Mouse (Mus musculus) 3134 (cell line): Measurements from ENCODE around the gene A430078G23Rik.

ENCODE experiments used
- DNase-seq: peaks from one replicate; pipeline ENCODE4 v3.0.0-alpha.2; 2011; ENCODE audit warnings: low spot score; ENCODE audit not compliant: insufficient read length; ENCODE audit errors: extremely low read depth

Gene A430078G23Rik

DNA sequence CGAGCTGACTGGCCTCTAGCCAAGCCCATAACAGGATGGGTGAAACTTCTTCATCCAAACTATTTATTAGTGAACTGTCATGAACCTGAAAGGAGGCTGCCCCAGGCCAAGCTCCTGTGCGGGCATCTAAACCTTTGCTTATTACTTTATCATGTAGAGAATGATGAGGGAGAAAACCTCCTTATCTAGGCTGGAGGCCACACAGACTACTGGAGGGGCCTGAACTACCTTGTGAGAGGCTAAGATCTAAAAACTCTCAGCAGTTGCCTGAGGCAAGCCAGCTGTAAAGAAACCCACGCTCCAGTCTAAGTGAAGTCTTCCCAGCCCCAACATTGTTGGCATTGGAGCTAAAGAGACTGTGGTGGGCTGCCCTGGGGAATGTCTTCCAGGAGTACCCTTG lies 54.2 kb downstream of the A430078G23Rik start:
- no peak for DNase-seq

DNA sequence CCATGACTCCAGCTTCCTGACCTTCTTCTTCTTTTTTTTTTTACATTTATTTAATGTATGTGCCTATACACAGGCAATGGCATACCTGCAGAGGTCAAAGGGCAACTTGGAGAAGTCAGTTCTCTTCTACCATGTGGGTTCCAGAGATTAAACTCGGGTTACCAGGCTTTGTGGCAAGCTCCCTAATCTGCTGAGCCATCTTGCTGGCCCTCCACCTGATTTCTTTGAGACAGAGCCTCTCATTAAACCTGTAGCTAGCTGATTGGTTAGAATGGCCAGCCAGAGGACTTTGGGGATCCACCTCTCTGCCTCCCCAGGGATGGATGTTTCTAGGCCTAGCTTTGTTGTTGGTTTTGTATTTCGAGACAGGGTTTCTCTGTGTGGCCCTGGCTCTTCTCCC lies 57.9 kb downstream of the A430078G23Rik start:
- DNase-seq, result no peak

DNA sequence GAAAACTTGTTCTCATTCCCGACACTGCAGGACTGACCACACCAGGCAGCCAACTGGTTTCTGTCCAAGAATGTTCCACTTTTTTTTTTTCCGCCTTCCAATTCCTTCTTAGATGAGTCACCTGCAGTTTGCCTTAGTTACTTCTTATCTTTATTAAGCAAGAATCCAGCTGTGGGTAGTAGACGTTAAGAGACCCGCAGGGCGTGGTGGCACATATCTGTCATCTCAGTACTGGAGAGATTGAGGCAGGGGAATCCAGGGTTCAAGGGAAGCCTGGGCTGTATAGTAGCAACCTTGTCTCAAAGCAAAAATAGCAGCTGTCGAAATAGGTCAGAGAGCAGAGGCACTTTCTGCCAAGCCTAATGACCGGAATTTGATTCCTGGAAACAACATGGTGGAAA lies 58.7 kb downstream of the A430078G23Rik start:
- peak; percentile 73 for DNase-seq

DNA sequence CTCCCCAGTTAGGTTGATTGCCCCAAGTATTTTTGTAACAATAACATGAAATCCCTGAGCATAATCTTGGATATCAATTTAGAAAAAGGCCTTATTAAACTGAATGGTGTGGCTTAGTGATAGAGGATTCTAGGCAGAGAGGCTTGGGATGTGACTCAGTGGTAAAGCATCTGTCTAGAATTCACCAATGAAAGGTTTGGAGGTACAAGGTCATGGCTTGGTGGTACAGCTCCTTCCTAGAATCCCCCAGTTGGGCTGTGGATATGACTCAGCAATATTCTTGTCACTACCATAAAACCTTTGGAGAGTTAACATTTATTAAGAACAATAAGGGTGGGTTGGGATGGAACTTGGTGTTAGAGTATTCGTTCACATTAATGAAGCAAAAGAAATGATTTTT lies 59.6 kb downstream of the A430078G23Rik start:
- no peak for DNase-seq

DNA sequence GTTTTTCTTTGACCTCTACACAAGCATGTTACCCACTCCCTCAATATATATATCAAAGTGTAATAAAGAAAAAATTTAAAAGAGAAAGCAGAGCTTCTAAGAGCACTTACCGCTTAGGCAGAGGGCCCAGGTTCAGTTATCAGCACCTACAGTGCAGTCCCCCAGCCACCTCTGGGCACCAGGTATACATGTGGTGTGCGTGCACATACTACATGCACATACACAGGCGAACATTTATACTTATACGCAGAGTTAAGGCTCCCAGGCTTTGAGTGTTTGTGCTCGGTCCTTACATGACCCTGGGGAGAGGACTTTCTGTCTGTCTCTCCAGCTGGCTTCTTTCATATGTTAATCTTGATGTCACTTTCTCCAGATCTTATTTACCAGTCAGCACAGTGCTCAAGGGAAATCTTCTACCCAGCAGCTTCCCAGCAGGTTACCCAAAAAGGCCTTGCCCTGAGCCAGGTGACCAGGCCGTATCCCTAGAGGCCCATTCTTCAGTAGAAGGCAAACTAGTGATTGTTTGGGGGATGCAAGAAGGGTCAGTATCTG lies 61.5 kb downstream of the A430078G23Rik start:
- no peak for DNase-seq

DNA sequence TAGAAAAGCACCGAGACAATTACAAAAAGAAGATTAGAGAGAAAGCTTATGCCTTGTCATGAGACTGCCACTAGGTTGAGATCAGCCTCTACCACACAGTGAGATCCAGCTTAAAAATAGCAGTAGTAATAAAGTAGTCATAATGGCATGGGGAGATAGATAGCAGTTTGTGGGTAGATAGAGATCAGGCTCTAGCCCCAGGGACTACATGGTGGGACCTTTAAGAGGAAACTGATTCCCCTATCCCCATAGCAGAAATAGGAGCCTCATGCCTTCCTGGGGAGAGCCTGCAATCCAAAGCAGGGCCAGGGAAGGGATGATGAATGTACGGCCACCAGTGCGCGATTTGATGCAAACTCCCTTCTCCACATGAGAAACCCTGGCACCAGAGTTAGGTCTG lies 62.0 kb downstream of the A430078G23Rik start:
- DNase-seq, result no peak

DNA sequence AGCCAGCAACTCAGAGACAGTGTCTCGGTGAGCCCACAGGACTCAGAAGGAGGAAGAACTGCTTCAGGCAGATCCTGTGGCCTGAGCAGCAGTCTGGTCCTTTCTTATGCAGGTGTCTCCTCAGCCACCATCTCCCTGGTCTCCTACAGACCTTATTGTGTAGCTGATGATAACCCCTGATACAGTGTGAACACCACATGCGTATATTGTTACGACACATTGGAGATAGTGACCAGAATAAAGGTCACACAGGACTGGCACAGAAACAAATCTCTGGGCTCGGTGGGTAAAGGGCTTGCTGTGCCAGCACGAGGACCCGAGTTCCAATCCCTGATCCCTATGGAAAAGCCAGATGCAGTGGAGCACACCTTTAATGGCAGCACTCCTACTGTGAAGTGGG lies 62.4 kb downstream of the A430078G23Rik start:
- no peak for DNase-seq

DNA sequence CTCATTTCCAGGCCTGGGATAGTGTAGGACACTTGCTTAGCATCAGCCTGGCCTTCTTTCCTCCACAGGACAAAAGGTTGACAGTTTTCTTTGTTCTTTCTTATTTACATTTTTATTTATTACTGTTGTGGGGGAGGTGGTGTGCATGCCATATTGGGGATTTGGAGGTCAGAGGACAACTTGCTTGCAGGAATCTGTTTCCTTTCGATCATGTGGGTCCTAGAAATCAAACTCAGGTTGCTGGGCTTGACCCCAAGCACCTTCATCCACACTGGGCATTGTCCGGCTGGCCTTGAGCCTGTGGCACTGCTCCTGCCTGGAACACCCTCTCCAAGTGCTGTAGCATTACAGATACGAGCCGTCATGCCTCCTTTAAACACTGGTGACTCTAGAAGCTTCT lies 63.6 kb downstream of the A430078G23Rik start:
- DNase-seq, result no peak

DNA sequence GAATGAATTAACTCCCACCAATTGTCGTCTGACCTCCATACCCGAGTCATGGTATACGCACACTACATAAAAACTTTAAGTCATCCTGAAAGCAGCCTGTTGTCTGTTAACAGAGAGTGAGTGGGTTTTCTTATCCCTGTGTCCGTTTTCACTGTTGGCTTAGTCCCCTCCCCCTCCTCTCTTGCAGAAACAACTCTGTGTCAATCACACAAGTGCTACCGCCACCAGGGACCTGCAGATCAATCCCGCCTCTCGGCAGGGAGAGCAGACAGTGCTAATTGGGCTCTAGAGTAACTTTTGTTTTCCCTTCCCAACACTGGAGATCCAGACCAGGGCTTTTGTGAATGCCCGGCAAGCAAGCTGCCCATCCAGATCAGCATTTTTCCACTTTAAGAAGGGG lies 64.2 kb downstream of the A430078G23Rik start:
- DNase-seq, result no peak

DNA sequence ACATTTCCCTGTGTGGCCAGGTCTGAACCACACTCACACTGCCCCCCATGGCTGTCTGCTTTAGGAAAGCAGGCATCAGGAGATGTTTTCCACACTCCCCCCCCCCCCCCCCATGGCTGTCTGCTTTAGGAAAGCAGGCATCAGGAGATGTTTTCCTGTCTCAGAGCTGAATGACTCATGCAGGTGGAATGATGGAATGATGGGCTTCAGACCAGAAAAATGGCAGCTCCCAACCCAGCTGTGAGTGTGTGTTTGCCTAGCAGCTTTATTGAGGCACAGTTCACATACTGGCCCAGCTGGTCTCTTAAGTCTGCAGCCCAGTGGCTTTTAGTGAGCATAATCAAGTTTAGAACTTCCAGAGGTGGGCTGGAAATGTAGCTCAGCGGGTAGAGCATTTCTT lies 64.9 kb downstream of the A430078G23Rik start:
- DNase-seq, result peak; percentile 81

DNA sequence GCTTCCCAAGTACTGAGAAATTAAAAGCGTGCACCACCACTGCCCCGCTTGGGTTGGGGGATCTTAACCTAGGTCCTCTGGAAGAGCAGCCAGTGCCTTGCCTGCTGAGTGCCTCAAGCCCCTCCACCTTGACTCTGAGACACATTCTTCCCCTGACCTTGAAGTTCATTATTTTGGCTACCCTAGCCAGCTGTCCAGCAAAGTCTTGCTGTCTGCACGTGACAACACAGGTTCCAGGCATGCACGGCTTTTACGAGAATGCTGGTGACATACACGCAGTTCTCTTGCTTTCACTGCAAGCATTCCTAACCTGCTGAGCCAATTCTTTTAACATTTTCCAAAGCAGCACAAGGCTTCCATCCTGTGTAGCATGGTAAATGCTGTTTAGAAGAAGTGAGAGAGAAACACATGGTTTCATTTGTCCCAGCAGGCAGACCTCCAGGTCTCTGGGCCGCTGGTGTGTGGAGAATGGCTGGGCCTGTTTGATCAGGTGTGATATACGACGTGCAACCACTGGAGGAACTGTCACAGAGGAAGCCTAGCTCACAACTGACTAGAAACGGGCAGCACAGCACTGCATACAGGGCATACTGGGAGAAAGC lies 67.0 kb downstream of the A430078G23Rik start:
- DNase-seq, result no peak

DNA sequence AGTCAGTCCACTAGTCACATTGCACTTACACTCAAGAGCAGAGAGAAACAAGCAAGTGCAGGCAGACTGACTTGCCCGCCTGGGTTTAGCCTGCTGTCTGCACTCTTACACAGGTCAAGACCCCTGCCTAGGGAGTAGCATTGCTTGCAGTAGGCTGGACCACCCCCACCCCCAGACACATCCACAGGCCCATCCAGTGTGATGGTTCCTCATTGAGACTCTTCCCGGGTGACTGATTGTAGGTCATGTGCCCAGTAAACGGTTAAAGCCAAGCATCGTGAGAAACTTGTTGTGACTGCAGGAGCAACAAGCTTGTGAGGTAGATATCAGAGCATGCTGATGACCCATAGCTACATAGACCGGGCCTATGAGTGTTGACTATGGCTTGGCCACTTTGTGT lies 68.3 kb downstream of the A430078G23Rik start:
- no peak for DNase-seq

DNA sequence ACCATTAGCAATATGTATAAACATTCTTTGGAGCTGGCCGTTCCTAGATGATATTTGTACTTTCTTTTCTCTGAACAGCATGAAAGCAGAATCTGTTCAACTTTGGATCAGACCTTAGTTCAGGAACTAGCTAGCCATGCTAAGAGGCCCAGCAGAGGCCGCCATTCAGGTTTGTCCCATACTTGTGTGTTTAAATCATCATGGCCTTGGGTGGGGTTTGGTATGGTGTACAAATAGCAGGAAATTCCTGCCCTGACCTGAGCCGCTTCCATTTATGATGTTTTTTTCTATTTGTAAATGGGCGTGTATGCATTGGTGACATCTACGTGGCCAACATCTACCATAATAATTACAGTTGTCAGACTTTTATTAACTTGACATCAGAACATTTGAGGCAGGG lies 72.0 kb downstream of the A430078G23Rik start:
- DNase-seq, result no peak

DNA sequence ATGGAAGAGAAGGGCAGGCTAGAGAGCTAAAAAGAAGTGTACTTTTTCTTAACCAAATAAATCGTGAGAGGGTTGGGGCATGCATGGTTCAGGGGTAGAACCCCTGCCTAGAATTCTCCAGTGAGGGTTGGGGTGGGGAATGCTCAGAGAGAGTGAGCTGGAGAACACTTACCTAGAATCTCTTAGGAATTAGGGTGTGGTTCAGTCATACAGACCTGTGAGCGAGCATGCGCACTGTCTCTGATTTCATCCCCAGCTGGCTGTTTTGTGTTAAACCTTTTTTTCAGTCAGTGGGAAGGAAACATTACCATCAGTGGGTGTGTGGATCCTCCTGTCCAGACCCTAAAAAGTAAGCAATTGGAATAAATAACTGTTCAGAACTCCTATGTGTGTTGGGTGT lies 73.0 kb downstream of the A430078G23Rik start:
- no peak for DNase-seq

DNA sequence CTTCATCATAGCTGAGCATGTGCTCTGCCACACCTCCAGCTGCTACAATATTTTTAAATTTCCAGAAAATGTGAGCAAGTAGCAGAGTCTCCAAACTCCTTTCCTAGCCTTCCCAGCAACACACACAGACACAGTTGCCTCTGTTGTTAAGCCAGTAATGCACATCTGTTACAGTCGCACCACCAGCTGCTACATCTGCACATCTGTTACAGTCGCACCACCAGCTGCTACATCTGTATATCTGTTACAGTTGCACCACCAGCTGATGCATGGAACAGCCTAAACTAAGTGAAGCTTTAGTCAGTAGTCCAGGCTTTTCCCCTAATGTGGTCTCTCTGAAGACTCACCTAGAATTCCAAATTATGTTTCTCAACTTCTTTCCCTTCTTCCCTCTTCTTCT lies 75.2 kb downstream of the A430078G23Rik start:
- no peak for DNase-seq

DNA sequence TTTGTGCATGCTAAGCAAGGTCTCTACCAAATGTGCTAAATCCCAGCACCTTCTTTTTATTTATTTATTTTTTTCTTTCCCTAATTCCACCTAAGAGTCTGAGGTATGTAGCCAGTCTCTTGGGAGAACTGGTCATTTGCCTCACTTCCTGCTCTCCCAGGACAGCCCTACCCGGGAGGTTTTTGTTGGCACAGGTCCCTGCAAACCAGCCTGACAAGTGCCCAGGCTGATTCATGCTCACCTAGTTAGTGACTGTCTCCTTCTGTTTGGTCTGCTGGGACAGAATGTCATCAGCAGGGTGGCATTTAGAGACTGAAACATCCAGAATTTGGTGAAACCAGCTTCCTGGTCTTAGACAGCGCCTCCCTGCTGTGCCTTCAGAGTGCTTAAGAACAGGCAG lies 76.8 kb downstream of the A430078G23Rik start:
- peak; percentile 82 for DNase-seq

DNA sequence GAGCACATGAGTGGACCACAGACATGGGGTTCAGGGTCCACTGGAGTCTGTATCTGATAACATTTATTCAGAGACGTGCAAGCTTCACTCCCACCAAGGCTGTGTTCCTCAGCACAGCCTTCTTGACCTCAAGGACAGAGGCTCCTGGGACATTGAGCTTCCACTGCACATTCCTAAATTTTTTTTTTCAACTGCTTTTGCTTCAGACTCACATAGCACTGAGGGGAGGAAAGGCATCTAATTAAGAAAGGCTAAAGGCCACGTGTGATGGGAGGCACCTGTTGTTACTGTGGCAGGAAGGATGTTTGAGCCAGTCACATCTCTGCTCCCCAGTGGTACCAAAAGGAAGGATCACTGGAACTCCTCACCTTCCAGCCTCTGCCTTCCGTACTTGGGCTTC lies 77.9 kb downstream of the A430078G23Rik start:
- no peak for DNase-seq

DNA sequence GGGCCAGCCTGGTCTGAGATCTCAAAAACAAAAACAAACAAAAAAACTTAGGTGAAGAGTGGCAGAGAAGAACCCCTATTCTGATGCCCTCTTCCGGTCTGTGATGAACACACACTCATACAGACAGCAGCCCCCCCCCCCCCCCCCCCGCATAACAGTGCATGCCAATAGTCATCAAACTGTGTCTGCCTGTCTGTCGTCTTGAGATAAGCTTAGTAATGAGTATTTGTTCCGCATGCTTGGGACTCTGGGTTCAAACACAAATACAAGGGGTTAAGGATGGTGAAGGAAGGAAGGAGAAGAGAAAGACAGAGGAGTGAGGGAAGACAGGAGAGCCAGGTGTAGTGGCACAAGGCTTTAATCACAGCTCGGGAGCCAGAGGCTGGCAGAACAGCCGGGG lies 83.3 kb downstream of the A430078G23Rik start:
- DNase-seq, result no peak

DNA sequence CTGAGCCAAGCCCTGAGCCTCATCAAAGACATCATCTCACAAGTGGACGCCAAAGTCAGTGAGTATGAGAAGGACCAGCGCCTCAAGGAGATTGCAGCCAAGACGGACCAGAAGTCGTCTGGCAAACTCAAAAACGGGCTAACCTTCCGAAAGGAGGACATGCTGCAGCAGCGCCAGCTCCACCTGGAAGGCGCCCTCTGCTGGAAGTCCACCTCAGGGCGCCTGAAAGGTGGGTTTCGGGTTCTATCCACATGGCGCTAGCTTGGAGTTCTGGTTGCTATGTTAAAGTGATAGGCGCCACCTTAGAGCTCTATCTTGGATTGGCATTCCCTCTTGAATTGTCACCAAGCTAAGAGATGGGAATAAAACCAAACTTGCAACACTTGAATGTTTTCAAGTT lies 86.3 kb downstream of the A430078G23Rik start:
- no peak for DNase-seq
